Mouse (Mus musculus) stomach, embryonic 16.5 days (tissue): Measurements from ENCODE around the gene Ppfibp1. TPM values are rescaled to one million over a fixed set of nuclear protein-coding genes. Genes with fewer than 3 reads are reported as not detected.

Source experiments
- ATAC-seq: fragments of 200-750 bp; cut with Nextera tagmentation; 2 replicates; pipeline ENCODE4 v1.8.0; 2017; ENCODE audit warnings: moderate number of reproducible peaks, moderate TSS enrichment; ENCODE audit not compliant: insufficient read depth, low FRiP score
- H3K27ac ChIP-seq: fragments of 300-500 bp; sonication (generic); 2 replicates; pipeline ENCODE4 v1.5.1; 2014; ENCODE audit warnings: low read length
- H3K27me3 ChIP-seq: fragments of 300-500 bp; sonication (generic); 2 replicates; pipeline ENCODE4 v1.6.1; 2014; ENCODE audit warnings: low read length, control low read depth, mixed read lengths; ENCODE audit not compliant: control insufficient read depth, insufficient read depth
- H3K36me3 ChIP-seq: fragments of 300-500 bp; sonication (generic); 2 replicates; pipeline ENCODE4 v1.6.1; 2014; ENCODE audit warnings: low read length; ENCODE audit not compliant: control insufficient read depth, insufficient read depth
- H3K4me1 ChIP-seq: fragments of 300-500 bp; sonication (generic); 2 replicates; pipeline ENCODE4 v1.6.1; 2014; ENCODE audit warnings: low read length, control low read depth, mixed read lengths; ENCODE audit not compliant: control insufficient read depth, insufficient read depth
- H3K4me2 ChIP-seq: fragments of 300-500 bp; sonication (generic); 2 replicates; pipeline ENCODE4 v1.6.1; 2014; ENCODE audit warnings: low read depth, low read length, mixed read lengths
- H3K4me3 ChIP-seq: fragments of 300-500 bp; sonication (generic); replicated peaks from 2 replicates; pipeline ENCODE4 v1.5.1; 2014; ENCODE audit warnings: mild to moderate bottlenecking, low read length
- H3K9ac ChIP-seq: fragments of 300-500 bp; sonication (generic); 2 replicates; pipeline ENCODE4 v1.6.1; 2014; ENCODE audit warnings: low read length
- H3K9me3 ChIP-seq: fragments of 300-500 bp; sonication (generic); replicated peaks from 2 replicates; pipeline ENCODE4 v1.6.1; 2016; ENCODE audit warnings: low read length, control low read depth; ENCODE audit not compliant: control insufficient read depth
- WGBS: fragments of 180-500 bp; shearing (Covaris S2); extraction: QIAGEN DNeasy Blood & Tissue Kit; methylation state at CpG from one replicate; pipeline ENCODE4 v1.1.7; 2014; 5-methylcytosine and 5-hydroxymethylcytosine counted together
- polyA plus RNA-seq: library from polyadenylated mRNA; unstranded; fragments of >200 nt; fragmentation: Nextera tagmentation; extraction: Ambion mirVana; gene quantifications from 2 replicates; pipeline ENCODE4 v1.2.1, GENCODE M21; 2015

Ppfibp1 gene
- polyA plus RNA-seq, 1 experiment from 2014 or later, result 51.4 TPM

GRCm38 (mm10) chr6:146906000-146906786, 17.9 kb downstream of the Ppfibp1 start:
- Histone ChIP-seq H3K27ac (no peak overlapping the region), H3K4me3 (no peak overlapping the region), H3K4me1 (peaks cover 13% of the 10 kb centered on the region), H3K27me3 (no peaks in the 10 kb centered on the region), H3K36me3 (no peaks in the 10 kb centered on the region), H3K9ac (no peak overlapping the region), H3K4me2 (no peak overlapping the region), H3K9me3 (no peaks in the 10 kb centered on the region)
- 71% methylated on average over 3 of the region's 3 CpGs for WGBS
- ATAC-seq, result no peak

- Histone ChIP-seq H3K27me3 (no peaks in the 10 kb centered on the region), H3K4me2 (no peak overlapping the region), H3K9me3 (no peaks in the 10 kb centered on the region), H3K4me1 (peaks cover 16% of the 10 kb centered on the region), H3K36me3 (no peaks in the 10 kb centered on the region), H3K4me3 (no peak overlapping the region), H3K9ac (no peak overlapping the region), H3K27ac (no peak overlapping the region)
- ATAC-seq, result no peak
- WGBS, result 60% methylated on average over 5 of the region's 5 CpGs
Measured at GRCm38 (mm10) chr6:146907061-146907794, 18.9 kb downstream of the Ppfibp1 start.

- H3K9ac ChIP-seq, result no peak overlapping the region
- no peak overlapping the region for H3K27ac ChIP-seq
- H3K27me3 ChIP-seq, result no peaks in the 10 kb centered on the region
- no peak for ATAC-seq
- WGBS, result 88% methylated on average over 1 of the region's 1 CpGs
- no peaks in the 10 kb centered on the region for H3K36me3 ChIP-seq
- no peak overlapping the region for H3K4me3 ChIP-seq
- H3K9me3 ChIP-seq, result no peaks in the 10 kb centered on the region
- peaks cover 20% of the 10 kb centered on the region for H3K4me1 ChIP-seq
- no peak overlapping the region for H3K4me2 ChIP-seq
Measured at GRCm38 (mm10) chr6:146907795-146908190, 19.5 kb downstream of the Ppfibp1 start.

GRCm38 (mm10) chr6:146908801-146909200, 20.5 kb downstream of the Ppfibp1 start:
- no peak for ATAC-seq
- no peak overlapping the region for H3K4me2 ChIP-seq
- H3K27ac ChIP-seq, result no peak overlapping the region
- H3K36me3 ChIP-seq, result no peaks in the 10 kb centered on the region
- no peak overlapping the region for H3K4me3 ChIP-seq
- H3K9me3 ChIP-seq, result no peaks in the 10 kb centered on the region
- no peaks in the 10 kb centered on the region for H3K27me3 ChIP-seq
- H3K4me1 ChIP-seq, result peaks cover 29% of the 10 kb centered on the region
- H3K9ac ChIP-seq, result no peak overlapping the region
- 66% methylated on average over 2 of the region's 2 CpGs for WGBS

- H3K9me3 ChIP-seq, result no peaks in the 10 kb centered on the region
- no peak for ATAC-seq
- H3K4me3 ChIP-seq, result no peak overlapping the region
- H3K36me3 ChIP-seq, result no peaks in the 10 kb centered on the region
- H3K4me2 ChIP-seq, result no peak overlapping the region
- peaks cover 36% of the 10 kb centered on the region for H3K4me1 ChIP-seq
- H3K27ac ChIP-seq, result peak overlapping the region; percentile 18; the same call in 1 of the 2 replicates
- WGBS, result 67% methylated on average over 5 of the region's 5 CpGs
- H3K27me3 ChIP-seq, result no peaks in the 10 kb centered on the region
- H3K9ac ChIP-seq, result no peak overlapping the region
Measured at GRCm38 (mm10) chr6:146909725-146910489, 21.6 kb downstream of the Ppfibp1 start.

- Histone ChIP-seq H3K4me2 (no peak overlapping the region), H3K27me3 (no peaks in the 10 kb centered on the region), H3K36me3 (no peaks in the 10 kb centered on the region), H3K27ac (no peak overlapping the region), H3K9me3 (no peaks in the 10 kb centered on the region), H3K4me1 (peaks cover 38% of the 10 kb centered on the region), H3K4me3 (no peak overlapping the region), H3K9ac (no peak overlapping the region)
- ATAC-seq, result no peak
- WGBS, result 85% methylated on average over 2 of the region's 2 CpGs
Measured at GRCm38 (mm10) chr6:146910801-146911200, 22.5 kb downstream of the Ppfibp1 start.

- no peak overlapping the region for H3K9ac ChIP-seq
- no peaks in the 10 kb centered on the region for H3K27me3 ChIP-seq
- ATAC-seq, result peak; percentile 75
- H3K4me3 ChIP-seq, result no peak overlapping the region
- H3K9me3 ChIP-seq, result no peaks in the 10 kb centered on the region
- H3K4me1 ChIP-seq, result peaks cover 32% of the 10 kb centered on the region
- no peaks in the 10 kb centered on the region for H3K36me3 ChIP-seq
- WGBS, result 9% methylated on average over 3 of the region's 3 CpGs
- H3K27ac ChIP-seq, result peak overlapping the region; percentile 65
- H3K4me2 ChIP-seq, result no peak overlapping the region
Measured at GRCm38 (mm10) chr6:146912835-146913488, 24.7 kb downstream of the Ppfibp1 start.

- WGBS, result 25% methylated on average over 4 of the region's 4 CpGs
- H3K9ac ChIP-seq, result no peak overlapping the region
- no peaks in the 10 kb centered on the region for H3K27me3 ChIP-seq
- H3K36me3 ChIP-seq, result no peaks in the 10 kb centered on the region
- no peaks in the 10 kb centered on the region for H3K9me3 ChIP-seq
- no peak overlapping the region for H3K4me3 ChIP-seq
- peak overlapping the region; percentile 65 for H3K27ac ChIP-seq
- no peak for ATAC-seq
- H3K4me2 ChIP-seq, result no peak overlapping the region
- H3K4me1 ChIP-seq, result peaks cover 29% of the 10 kb centered on the region
Measured at GRCm38 (mm10) chr6:146913489-146914198, 25.4 kb downstream of the Ppfibp1 start.
